Mouse (Mus musculus): ENCODE measurements around the gene Snx29.

DNA sequence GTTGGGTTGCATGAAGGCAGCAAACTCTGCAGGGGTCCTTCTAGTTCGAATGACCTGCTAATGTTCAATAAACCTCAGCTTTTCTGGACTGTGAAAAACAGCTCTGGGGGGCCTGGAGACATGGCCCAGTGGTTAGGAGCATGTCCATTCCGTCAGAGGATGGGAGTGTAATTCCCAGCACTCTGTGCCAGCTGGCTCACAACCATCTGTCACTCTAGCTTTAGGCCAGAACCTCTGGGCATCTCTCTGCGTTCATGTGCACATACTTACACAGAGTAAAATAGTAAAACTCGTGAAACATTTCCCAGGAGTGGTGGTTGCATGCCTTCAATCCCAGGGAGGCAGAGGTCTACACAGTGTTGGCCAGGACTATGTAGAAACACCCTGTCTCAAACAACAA lies 241.1 kb downstream of the Snx29 start:
- TF ChIP-seq GATA1 (IDR thresholded peaks at IDR 0.05; ENCODE audit: low read length) (no peak), TAL1 (IDR thresholded peaks at IDR 0.05; ENCODE audit: low read length) (no peak)

All from erythroblast, embryonic 14.5 days (primary cell).